Mouse (Mus musculus): ENCODE results near the gene Cmtr2. TPM values are rescaled to one million over a fixed set of nuclear protein-coding genes. Genes with fewer than 3 reads are reported as not detected.
A peak's percentile ranks its signal among the peaks of the same experiment; 100 is the strongest.

The Cmtr2 gene
- total RNA-seq (2021) (1 to 10 TPM; 2.9 to 3.2 TPM), polyA plus RNA-seq (2012; rRNA removed) (1.9 and 2.6 TPM in 2 replicates)
- long read RNA-seq, partial matches to known transcripts, result 0 of 2 reads
- long read RNA-seq, other reads (novel, unspliced or antisense), result 0 of 2 reads

DNA sequence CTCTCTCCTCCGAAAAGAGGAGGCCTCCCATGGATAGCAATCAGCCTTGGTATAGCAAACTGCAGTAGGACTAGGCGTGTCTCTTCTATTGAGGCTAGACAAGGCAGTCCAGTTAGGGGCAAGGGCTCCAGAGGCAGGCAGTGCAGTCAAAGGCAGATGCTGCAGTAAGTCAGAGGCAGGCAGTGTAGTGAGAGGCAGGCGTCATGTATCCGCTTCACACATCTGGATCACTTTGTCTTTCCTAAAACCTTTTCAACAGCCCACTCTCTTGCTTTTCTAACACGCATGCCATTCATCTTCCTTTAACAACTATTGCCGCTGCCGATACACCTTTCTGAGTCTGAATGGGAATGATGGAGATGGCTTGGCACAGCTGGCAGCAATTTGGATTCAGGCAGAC, at the start of gene Cmtr2:
TSS of gene Cmtr2 (plus strand) at position 301 of the 400 bp plus-strand sequence.
- Histone ChIP-seq H3K4me3 (no peak within 1 kb of the TSS), H3K9ac (ENCODE audit: low read depth, low read length) (no peak within 1 kb of the TSS), H3K27ac (no peak within 1 kb of the TSS), H3K27me3 (ENCODE audit: control insufficient read depth, insufficient read depth, low read length) (no peaks in the 10 kb centered on the region; the same call in 1 of the 2 replicates), H3K4me1 (ENCODE audit: control insufficient read depth, insufficient read depth, low read length) (no peaks in the 10 kb centered on the region), H3K36me3 (ENCODE audit: control insufficient read depth, insufficient read depth, low read length) (no peaks in the 10 kb centered on the region), H3K79me2 (replicated peaks; ENCODE audit: control insufficient read depth, insufficient read depth, low read length) (no peaks in the 10 kb centered on the region)
- TF ChIP-seq CTCF (IDR thresholded peaks at IDR 0.05) (no peak), POLR2A (IDR thresholded peaks at IDR 0.05; ENCODE audit: insufficient read depth, low read depth, low read length) (no peak), EP300 (IDR thresholded peaks at IDR 0.05; ENCODE audit: insufficient read depth, low read depth, low read length) (no peak)
- WGBS, result 73% methylated on average over 7 of the region's 7 CpGs
- intact Hi-C loops (cut with DNase I), result loop anchor here (5.0 kb wide), 1 partner anchor 402 kb away; the partner anchor contains the start of gene Vac14
- DNase-seq, result no peak

DNA sequence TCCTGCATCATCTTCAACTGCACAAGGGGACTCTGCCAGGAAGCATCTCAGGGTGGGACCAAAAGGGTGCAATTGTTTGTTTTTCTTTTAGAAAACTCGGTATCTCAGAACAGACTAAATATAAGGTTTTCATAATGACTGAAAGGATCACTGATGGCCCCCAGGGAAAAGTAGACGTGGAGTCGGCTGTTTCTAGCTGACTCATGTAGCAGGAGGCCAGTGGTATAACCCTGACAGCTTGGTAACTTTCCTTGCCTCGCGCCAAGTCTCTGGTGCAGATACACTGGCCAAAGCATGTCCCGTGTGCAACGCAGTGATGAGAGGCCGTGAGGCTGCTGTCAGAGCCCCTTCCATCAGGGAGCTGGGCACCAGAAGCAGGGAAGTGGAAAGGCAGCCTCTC, 49.2 kb upstream of the Cmtr2 start:
- Histone ChIP-seq H3K4me1 (ENCODE audit: control insufficient read depth, insufficient read depth, low read length) (no peaks in the 10 kb centered on the region), H3K27ac (no peak overlapping the region), H3K36me3 (ENCODE audit: control insufficient read depth, insufficient read depth, low read length) (no peaks in the 10 kb centered on the region), H3K79me2 (replicated peaks; ENCODE audit: control insufficient read depth, insufficient read depth, low read length) (no peaks in the 10 kb centered on the region), H3K4me3 (no peak overlapping the region), H3K9ac (ENCODE audit: low read depth, low read length) (no peak overlapping the region), H3K27me3 (ENCODE audit: control insufficient read depth, insufficient read depth, low read length) (peaks cover 3% of the 10 kb centered on the region; the same call in 1 of the 2 replicates)
- 49% methylated on average over 8 of the region's 8 CpGs for WGBS
- intact Hi-C loops (cut with DNase I), result no loop called here
- TF ChIP-seq POLR2A (IDR thresholded peaks at IDR 0.05; ENCODE audit: insufficient read depth, low read depth, low read length) (no peak), CTCF (IDR thresholded peaks at IDR 0.05) (no peak), EP300 (IDR thresholded peaks at IDR 0.05; ENCODE audit: insufficient read depth, low read depth, low read length) (no peak)
- no peak for DNase-seq

GRCm38 (mm10) chr8:110168046-110168445, 47.4 kb upstream of the Cmtr2 start, which contains the start of gene Calb2:
Calb2 (minus strand) TSS chr8:110168210.
- intact Hi-C loops (cut with DNase I), result no loop called here
- no peak within 1 kb of the TSS for H3K9ac ChIP-seq (ENCODE audit: low read depth, low read length)
- 3% methylated on average over 33 of the region's 33 CpGs for WGBS
- no peaks in the 10 kb centered on the region for H3K4me1 ChIP-seq (ENCODE audit: control insufficient read depth, insufficient read depth, low read length)
- no peaks in the 10 kb centered on the region for H3K36me3 ChIP-seq (ENCODE audit: control insufficient read depth, insufficient read depth, low read length)
- TF ChIP-seq POLR2A (IDR thresholded peaks at IDR 0.05; ENCODE audit: insufficient read depth, low read depth, low read length) (no peak), EP300 (IDR thresholded peaks at IDR 0.05; ENCODE audit: insufficient read depth, low read depth, low read length) (no peak), CTCF (IDR thresholded peaks at IDR 0.05) (peak; percentile 64)
- no peak within 1 kb of the TSS for H3K27ac ChIP-seq
- peak in 1 of 2 experiments; percentile 32 for DNase-seq
- H3K4me3 ChIP-seq, result no peak within 1 kb of the TSS
- H3K27me3 ChIP-seq (ENCODE audit: control insufficient read depth, insufficient read depth, low read length), result peaks cover 3% of the 10 kb centered on the region; the same call in 1 of the 2 replicates
- no peaks in the 10 kb centered on the region for H3K79me2 ChIP-seq (replicated peaks; ENCODE audit: control insufficient read depth, insufficient read depth, low read length)

GRCm38 (mm10) chr8:110172161-110172560, 43.3 kb upstream of the Cmtr2 start:
- no peaks in the 10 kb centered on the region for H3K4me1 ChIP-seq (ENCODE audit: control insufficient read depth, insufficient read depth, low read length)
- H3K79me2 ChIP-seq (replicated peaks; ENCODE audit: control insufficient read depth, insufficient read depth, low read length), result no peaks in the 10 kb centered on the region
- 68% methylated on average over 6 of the region's 6 CpGs for WGBS
- intact Hi-C loops (cut with DNase I), result no loop called here
- no peak overlapping the region for H3K27ac ChIP-seq
- no peak for DNase-seq
- H3K36me3 ChIP-seq (ENCODE audit: control insufficient read depth, insufficient read depth, low read length), result no peaks in the 10 kb centered on the region
- peaks cover 3% of the 10 kb centered on the region; the same call in 1 of the 2 replicates for H3K27me3 ChIP-seq (ENCODE audit: control insufficient read depth, insufficient read depth, low read length)
- H3K9ac ChIP-seq (ENCODE audit: low read depth, low read length), result no peak overlapping the region
- TF ChIP-seq CTCF (IDR thresholded peaks at IDR 0.05) (no peak), EP300 (IDR thresholded peaks at IDR 0.05; ENCODE audit: insufficient read depth, low read depth, low read length) (no peak)
- H3K4me3 ChIP-seq, result no peak overlapping the region

GRCm38 (mm10) chr8:110174826-110175225, 40.6 kb upstream of the Cmtr2 start:
- no peak overlapping the region for H3K4me3 ChIP-seq
- 55% methylated on average over 4 of the region's 4 CpGs for whole genome bisulfite sequencing
- intact Hi-C loops (cut with DNase I), result no loop called here

GRCm38 (mm10) chr8:110177359-110178155, 37.9 kb upstream of the Cmtr2 start:
- Histone ChIP-seq H3K79me2 (replicated peaks; ENCODE audit: control insufficient read depth, insufficient read depth, low read length) (no peaks in the 10 kb centered on the region), H3K9ac (ENCODE audit: low read depth, low read length) (no peak overlapping the region), H3K4me1 (ENCODE audit: control insufficient read depth, insufficient read depth, low read length) (no peaks in the 10 kb centered on the region), H3K27ac (no peak overlapping the region), H3K36me3 (ENCODE audit: control insufficient read depth, insufficient read depth, low read length) (no peaks in the 10 kb centered on the region), H3K4me3 (no peak overlapping the region), H3K27me3 (ENCODE audit: control insufficient read depth, insufficient read depth, low read length) (no peaks in the 10 kb centered on the region; the same call in 1 of the 2 replicates)
- intact Hi-C loops (cut with DNase I), result no loop called here
- DNase-seq, result peak; percentile 11 to 26
- TF ChIP-seq EP300 (IDR thresholded peaks at IDR 0.05; ENCODE audit: insufficient read depth, low read depth, low read length) (no peak), POLR2A (IDR thresholded peaks at IDR 0.05; ENCODE audit: insufficient read depth, low read depth, low read length) (no peak), CTCF (IDR thresholded peaks at IDR 0.05) (no peak)
- 9% methylated on average over 22 of the region's 22 CpGs for WGBS

More at GRCm38 (mm10) chr8:110174826-110175225, 40.6 kb upstream of the Cmtr2 start:
- Histone ChIP-seq H3K9ac (ENCODE audit: low read depth, low read length) (no peak overlapping the region), H3K4me1 (ENCODE audit: control insufficient read depth, insufficient read depth, low read length) (no peaks in the 10 kb centered on the region), H3K27me3 (ENCODE audit: control insufficient read depth, insufficient read depth, low read length) (no peaks in the 10 kb centered on the region), H3K36me3 (ENCODE audit: control insufficient read depth, insufficient read depth, low read length) (no peaks in the 10 kb centered on the region), H3K79me2 (replicated peaks; ENCODE audit: control insufficient read depth, insufficient read depth, low read length) (no peaks in the 10 kb centered on the region), H3K27ac (no peak overlapping the region)
- TF ChIP-seq POLR2A (IDR thresholded peaks at IDR 0.05; ENCODE audit: insufficient read depth, low read depth, low read length) (no peak), CTCF (IDR thresholded peaks at IDR 0.05) (no peak), EP300 (IDR thresholded peaks at IDR 0.05; ENCODE audit: insufficient read depth, low read depth, low read length) (no peak)
- no peak for DNase-seq
